Mouse (Mus musculus): ENCODE results near the gene Agrn. TPM values are rescaled to one million over a fixed set of nuclear protein-coding genes. Genes with fewer than 3 reads are reported as not detected.
A peak's percentile ranks its signal among the peaks of the same experiment; 100 is the strongest.

Agrn gene
- polyA plus RNA-seq, 1 experiment from 2014 or later: 122 TPM

GRCm38 (mm10) chr4:156217838-156218237 is 20.6 kb upstream of the Agrn start:
- no peak overlapping the region for H3K4me3 ChIP-seq
- no peaks in the 10 kb centered on the region for H3K27me3 ChIP-seq
- H3K27ac ChIP-seq (replicated peaks): no peak overlapping the region
- peaks cover 28% of the 10 kb centered on the region for H3K36me3 ChIP-seq
- no peaks in the 10 kb centered on the region for H3K4me1 ChIP-seq (replicated peaks)
- no peak overlapping the region for H3K4me2 ChIP-seq
- no peak overlapping the region for H3K9ac ChIP-seq
- ATAC-seq (ENCODE audit: low read depth): no peak
- WGBS: 88% methylated on average over 16 of the region's 16 CpGs
- H3K9me3 ChIP-seq: no peaks in the 10 kb centered on the region

GRCm38 (mm10) chr4:156217022-156217669 is 19.9 kb upstream of the Agrn start:
- no peaks in the 10 kb centered on the region for H3K27me3 ChIP-seq
- H3K4me1 ChIP-seq (replicated peaks): no peaks in the 10 kb centered on the region
- 84% methylated on average over 16 of the region's 16 CpGs for WGBS
- no peak overlapping the region for H3K4me2 ChIP-seq
- no peak for ATAC-seq (ENCODE audit: low read depth)
- H3K27ac ChIP-seq (replicated peaks): no peak overlapping the region
- no peak overlapping the region for H3K9ac ChIP-seq
- H3K9me3 ChIP-seq: no peaks in the 10 kb centered on the region
- H3K36me3 ChIP-seq: peaks cover 22% of the 10 kb centered on the region
- no peak overlapping the region for H3K4me3 ChIP-seq

- Histone ChIP-seq H3K4me3 (no peak overlapping the region), H3K9me3 (no peaks in the 10 kb centered on the region), H3K9ac (no peak overlapping the region), H3K27ac (replicated peaks) (no peak overlapping the region), H3K27me3 (no peaks in the 10 kb centered on the region), H3K36me3 (peaks cover 12% of the 10 kb centered on the region; the same call in 1 of the 2 replicates), H3K4me1 (replicated peaks) (no peaks in the 10 kb centered on the region), H3K4me2 (no peak overlapping the region)
- no peak for ATAC-seq (ENCODE audit: low read depth)
- 91% methylated on average over 2 of the region's 2 CpGs for WGBS
Measured at GRCm38 (mm10) chr4:156216196-156216595, 18.9 kb upstream of the Agrn start.

GRCm38 (mm10) chr4:156215649-156216048 is 18.4 kb upstream of the Agrn start, which contains the start of gene Perm1:
Gene Perm1, plus strand, starts transcription at chr4:156215868.
- Histone ChIP-seq H3K9ac (no peak within 1 kb of the TSS), H3K9me3 (no peaks in the 10 kb centered on the region), H3K27ac (replicated peaks) (no peak within 1 kb of the TSS), H3K4me2 (no peak within 1 kb of the TSS), H3K27me3 (no peaks in the 10 kb centered on the region), H3K4me3 (no peak within 1 kb of the TSS), H3K36me3 (peaks cover 12% of the 10 kb centered on the region; the same call in 1 of the 2 replicates), H3K4me1 (replicated peaks) (no peaks in the 10 kb centered on the region)
- 82% methylated on average over 4 of the region's 4 CpGs for WGBS
- ATAC-seq (ENCODE audit: low read depth): no peak

- Histone ChIP-seq H3K27me3 (no peaks in the 10 kb centered on the region), H3K36me3 (no peaks in the 10 kb centered on the region), H3K9ac (no peak overlapping the region), H3K27ac (replicated peaks) (no peak overlapping the region), H3K4me3 (no peak overlapping the region), H3K4me1 (replicated peaks) (no peaks in the 10 kb centered on the region), H3K9me3 (no peaks in the 10 kb centered on the region), H3K4me2 (no peak overlapping the region)
- WGBS: 93% methylated on average over 13 of the region's 13 CpGs
- ATAC-seq (ENCODE audit: low read depth): no peak
Measured at GRCm38 (mm10) chr4:156213134-156213533, 15.8 kb upstream of the Agrn start.

- no peak overlapping the region for H3K9ac ChIP-seq
- no peak overlapping the region for H3K4me3 ChIP-seq
- H3K27ac ChIP-seq (replicated peaks): no peak overlapping the region
- 0 out of 2 replicates have a peak, but pooled peaks cover 3% of the 10 kb centered on the region for H3K36me3 ChIP-seq
- H3K4me1 ChIP-seq (replicated peaks): peaks cover 4% of the 10 kb centered on the region; the same call in 1 of the 2 replicates
- 76% methylated on average over 13 of the region's 13 CpGs for WGBS
- H3K4me2 ChIP-seq: no peak overlapping the region
- H3K9me3 ChIP-seq: no peaks in the 10 kb centered on the region
- peaks cover under 1% of the 10 kb centered on the region; the same call in 1 of the 2 replicates for H3K27me3 ChIP-seq
- ATAC-seq (ENCODE audit: low read depth): no peak
Measured at GRCm38 (mm10) chr4:156209963-156210635, 12.8 kb upstream of the Agrn start.

- Histone ChIP-seq H3K27me3 (peaks cover 12% of the 10 kb centered on the region; the same call in 1 of the 2 replicates), H3K9ac (no peak overlapping the region), H3K4me1 (replicated peaks) (peaks cover 16% of the 10 kb centered on the region), H3K36me3 (0 out of 2 replicates have a peak, but pooled peaks cover 3% of the 10 kb centered on the region), H3K4me2 (no peak overlapping the region), H3K27ac (replicated peaks) (no peak overlapping the region), H3K4me3 (no peak overlapping the region), H3K9me3 (no peaks in the 10 kb centered on the region)
- no peak for ATAC-seq (ENCODE audit: low read depth)
- WGBS: 91% methylated on average over 4 of the region's 4 CpGs
Measured at GRCm38 (mm10) chr4:156208872-156209271, 11.6 kb upstream of the Agrn start.

GRCm38 (mm10) chr4:156203413-156204131 is 6.3 kb upstream of the Agrn start:
- H3K27me3 ChIP-seq: peaks cover 26% of the 10 kb centered on the region; the same call in 1 of the 2 replicates
- H3K4me3 ChIP-seq: peak overlapping the region; percentile 55
- peaks cover 29% of the 10 kb centered on the region for H3K4me1 ChIP-seq (replicated peaks)
- WGBS: under 1% methylated on average over 49 of the region's 49 CpGs
- H3K9ac ChIP-seq: peak overlapping the region; percentile 79
- H3K9me3 ChIP-seq: no peaks in the 10 kb centered on the region
- H3K4me2 ChIP-seq: peak overlapping the region; percentile 92
- H3K36me3 ChIP-seq: 0 out of 2 replicates have a peak, but pooled peaks cover 3% of the 10 kb centered on the region
- peak; percentile 51 for ATAC-seq (ENCODE audit: low read depth)
- peak overlapping the region; percentile 68 for H3K27ac ChIP-seq (replicated peaks)

GRCm38 (mm10) chr4:156203001-156203412 is 5.7 kb upstream of the Agrn start, which contains the start of gene AW011738:
Gene AW011738, plus strand, starts transcription at chr4:156203304.
- H3K4me1 ChIP-seq (replicated peaks): peaks cover 29% of the 10 kb centered on the region
- H3K4me2 ChIP-seq: peak within 1 kb of the TSS; percentile 92
- peak; percentile 75 for ATAC-seq (ENCODE audit: low read depth)
- 0 out of 2 replicates have a peak, but pooled peaks cover 3% of the 10 kb centered on the region for H3K36me3 ChIP-seq
- H3K9me3 ChIP-seq: no peaks in the 10 kb centered on the region
- H3K27me3 ChIP-seq: peaks cover 26% of the 10 kb centered on the region; the same call in 1 of the 2 replicates
- under 1% methylated on average over 38 of the region's 39 CpGs for WGBS
- peak within 1 kb of the TSS; percentile 79 for H3K9ac ChIP-seq
- H3K27ac ChIP-seq (replicated peaks): peak within 1 kb of the TSS; percentile 77
- H3K4me3 ChIP-seq: peak within 1 kb of the TSS; percentile 55

GRCm38 (mm10) chr4:156202462-156202893 is 5.2 kb upstream of the Agrn start:
- Histone ChIP-seq H3K36me3 (0 out of 2 replicates have a peak, but pooled peaks cover 3% of the 10 kb centered on the region), H3K4me1 (replicated peaks) (peaks cover 29% of the 10 kb centered on the region), H3K4me2 (peak overlapping the region; percentile 92), H3K9me3 (no peaks in the 10 kb centered on the region), H3K27me3 (peaks cover 26% of the 10 kb centered on the region; the same call in 1 of the 2 replicates), H3K9ac (peak overlapping the region; percentile 79), H3K4me3 (peak overlapping the region; percentile 55), H3K27ac (replicated peaks) (peak overlapping the region; percentile 77)
- no peak for ATAC-seq (ENCODE audit: low read depth)
- WGBS: 44% methylated on average over 12 of the region's 12 CpGs

- Histone ChIP-seq H3K27me3 (peaks cover 26% of the 10 kb centered on the region; the same call in 1 of the 2 replicates), H3K4me1 (replicated peaks) (peaks cover 37% of the 10 kb centered on the region), H3K36me3 (no peaks in the 10 kb centered on the region), H3K9ac (no peak within 1 kb of the TSS), H3K4me3 (no peak within 1 kb of the TSS), H3K27ac (replicated peaks) (no peak within 1 kb of the TSS), H3K9me3 (no peaks in the 10 kb centered on the region), H3K4me2 (no peak within 1 kb of the TSS)
- 64% methylated on average over 10 of the region's 10 CpGs for WGBS
- no peak for ATAC-seq (ENCODE audit: low read depth)
Measured at GRCm38 (mm10) chr4:156200623-156201475, 3.6 kb upstream of the Agrn start, which contains the start of gene Isg15. Gene Isg15, minus strand, starts transcription at chr4:156200818.
